Mouse (Mus musculus) ES-Bruce4 (cell line): ENCODE measurements around the gene Poc1b.

ENCODE experiments used
- CTCF ChIP-seq: IDR thresholded peaks from one replicate; pipeline ENCODE4 v1.8.1; 2011; ENCODE audit warnings: low read depth, low read length
- EP300 ChIP-seq: IDR thresholded peaks from 2 replicates; pipeline ENCODE4 v1.6.1; 2011; ENCODE audit warnings: low read depth, low read length; ENCODE audit not compliant: insufficient read depth
- POLR2A ChIP-seq: IDR thresholded peaks from one replicate; pipeline ENCODE4 v1.8.1; 2011; ENCODE audit warnings: low read length; ENCODE audit not compliant: insufficient read depth

DNA sequence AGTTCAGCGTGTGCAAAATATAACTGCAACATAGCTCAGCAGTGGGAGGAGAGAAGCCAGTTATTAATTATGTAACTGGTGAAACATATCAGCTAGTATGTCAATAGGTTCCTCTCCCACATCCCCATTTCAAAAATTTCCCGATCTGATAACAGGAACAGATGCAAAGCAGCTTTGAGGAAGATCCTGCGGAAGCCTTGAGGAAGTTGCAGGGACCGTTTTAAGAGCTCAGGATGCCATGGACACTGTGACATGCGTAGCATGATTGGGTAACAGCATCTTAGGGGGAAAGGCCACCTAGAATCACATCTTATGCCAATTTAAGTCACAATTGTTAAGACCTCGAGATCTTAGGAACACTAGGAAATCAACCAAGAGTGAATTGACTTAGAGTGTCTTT, 16.9 kb upstream of the Poc1b start:
- no peak for TF ChIP-seq POLR2A
- no peak for TF ChIP-seq EP300
- TF ChIP-seq CTCF: no peak
